Mouse (Mus musculus) kidney, adult 2 months (tissue): ENCODE results near the gene Myo1c.

Experiments used
- CTCF ChIP-seq: fragments of 200-500 bp; conservative IDR thresholded peaks from 2 replicates; pipeline ENCODE4 v1.5.1; 2011; ENCODE audit warnings: low read depth, mild to moderate bottlenecking, control low read depth, low read length, moderate library complexity, mixed read lengths; ENCODE audit not compliant: insufficient read depth, insufficient read length
- POLR2A ChIP-seq: fragments of 200-500 bp; IDR thresholded peaks from one replicate; pipeline ENCODE4 v1.6.1; 2011; ENCODE audit warnings: low read depth, low read length, control low read depth

DNA sequence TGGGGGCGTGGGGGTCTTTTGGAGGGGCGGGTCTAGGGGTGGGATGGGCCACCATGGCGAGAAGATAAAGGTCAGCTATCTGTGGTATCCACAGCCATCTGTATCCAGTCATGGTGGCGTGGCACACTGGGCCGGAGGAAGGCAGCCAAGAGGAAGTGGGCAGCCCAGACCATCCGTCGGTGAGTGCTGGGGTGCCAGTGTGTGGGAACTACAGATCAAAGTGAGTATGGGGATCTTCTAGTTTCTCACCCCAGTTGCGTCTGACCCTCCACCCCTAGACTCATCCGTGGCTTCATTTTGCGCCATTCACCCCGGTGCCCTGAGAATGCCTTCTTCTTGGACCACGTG is 19.5 kb downstream of the Myo1c start:
- no peak for TF ChIP-seq CTCF
- no peak for TF ChIP-seq POLR2A
